Mouse (Mus musculus) adrenal gland, adult 18-20 months (tissue): ENCODE measurements around the gene Rasa2. TPM values are rescaled to one million over a fixed set of nuclear protein-coding genes. Genes with fewer than 3 reads are reported as not detected.
"Not testable (repeated sequence)": the region's sequence is repeated elsewhere in the genome, so short reads cannot be mapped to it uniquely, and the experiment has no call there.

ENCODE experiments used
- DNase-seq, 2 experiments: peaks; one replicate each; pipeline ENCODE4 v3.0.0; 2021 to 2022; ENCODE audit warnings: low spot score in 2 of 2
- total RNA-seq, 2 experiments: library from RNA; stranded (reverse); gene quantifications; 1 replicate in 1 of 2; 2 replicates in 1 of 2; pipeline ENCODE4 v1.2.3; 2021

Rasa2 gene
- total RNA-seq, 2 experiments from 2014 or later, result 12.1 to 15.4 TPM

GRCm38 (mm10) chr9:96592670-96593600 lies 38.5 kb downstream of the Rasa2 start:
- DNase-seq, result no peak

GRCm38 (mm10) chr9:96589346-96589745 lies 42.1 kb downstream of the Rasa2 start:
- DNase-seq, result no peak

GRCm38 (mm10) chr9:96583496-96583895 lies 47.9 kb downstream of the Rasa2 start:
- DNase-seq, result no peak

- no peak for DNase-seq
Measured at GRCm38 (mm10) chr9:96583076-96583475, 48.3 kb downstream of the Rasa2 start.

- DNase-seq, result no peak
Measured at GRCm38 (mm10) chr9:96578190-96578589, 53.2 kb downstream of the Rasa2 start.

- DNase-seq, result no peak
Measured at GRCm38 (mm10) chr9:96577674-96578073, 53.7 kb downstream of the Rasa2 start.

- no peak for DNase-seq
Measured at GRCm38 (mm10) chr9:96573252-96573651, 58.2 kb downstream of the Rasa2 start.

GRCm38 (mm10) chr9:96572754-96573153 lies 58.7 kb downstream of the Rasa2 start:
- no peak for DNase-seq

GRCm38 (mm10) chr9:96566470-96566996 lies 64.9 kb downstream of the Rasa2 start:
- no peak for DNase-seq

GRCm38 (mm10) chr9:96563501-96563900 lies 67.9 kb downstream of the Rasa2 start:
- DNase-seq, result no peak

GRCm38 (mm10) chr9:96559148-96559547 lies 72.3 kb downstream of the Rasa2 start:
- no peak for DNase-seq

- no peak for DNase-seq
Measured at GRCm38 (mm10) chr9:96558594-96558993, 72.8 kb downstream of the Rasa2 start.

- DNase-seq, result no peak
Measured at GRCm38 (mm10) chr9:96554095-96554494, 77.3 kb downstream of the Rasa2 start.

- no peak for DNase-seq
Measured at GRCm38 (mm10) chr9:96545410-96545809, 86.0 kb downstream of the Rasa2 start.

GRCm38 (mm10) chr9:96543643-96544640 lies 87.5 kb downstream of the Rasa2 start:
- peak; percentile 55 to 59 for DNase-seq

- DNase-seq, result no peak
Measured at GRCm38 (mm10) chr9:96538916-96539315, 92.5 kb downstream of the Rasa2 start.

GRCm38 (mm10) chr9:96537615-96537919 lies 93.8 kb downstream of the Rasa2 start:
- DNase-seq, result no peak

GRCm38 (mm10) chr9:96536895-96537614 lies 94.4 kb downstream of the Rasa2 start:
- DNase-seq, result peak; percentile 33 to 43

- not testable (repeated sequence) for DNase-seq
Measured at GRCm38 (mm10) chr9:96536093-96536492, 95.3 kb downstream of the Rasa2 start.

- no peak for DNase-seq
Measured at GRCm38 (mm10) chr9:96535431-96535830, 96.0 kb downstream of the Rasa2 start.

- no peak for DNase-seq
Measured at GRCm38 (mm10) chr9:96534256-96534655, 97.2 kb downstream of the Rasa2 start.
